Mouse (Mus musculus) E14TG2a.4 (cell line): Measurements from ENCODE around the gene Mlxip.

Experiments used
- CTCF ChIP-seq: conservative IDR thresholded peaks from 2 replicates; pipeline ENCODE4 v1.5.1; 2014; ENCODE audit warnings: low read length
- NANOG ChIP-seq: IDR thresholded peaks from 2 replicates; pipeline ENCODE4 v1.6.1; 2014; ENCODE audit warnings: borderline replicate concordance, low read length, mixed read lengths

- TF ChIP-seq CTCF (peak; percentile 54), NANOG (no peak)
These were observed 42.2 kb downstream of the Mlxip start for GRCm38 (mm10) chr5:123436780-123437175.
